ENCODE assay signal across 22 mouse cellular contexts in the genomic region with DNA sequence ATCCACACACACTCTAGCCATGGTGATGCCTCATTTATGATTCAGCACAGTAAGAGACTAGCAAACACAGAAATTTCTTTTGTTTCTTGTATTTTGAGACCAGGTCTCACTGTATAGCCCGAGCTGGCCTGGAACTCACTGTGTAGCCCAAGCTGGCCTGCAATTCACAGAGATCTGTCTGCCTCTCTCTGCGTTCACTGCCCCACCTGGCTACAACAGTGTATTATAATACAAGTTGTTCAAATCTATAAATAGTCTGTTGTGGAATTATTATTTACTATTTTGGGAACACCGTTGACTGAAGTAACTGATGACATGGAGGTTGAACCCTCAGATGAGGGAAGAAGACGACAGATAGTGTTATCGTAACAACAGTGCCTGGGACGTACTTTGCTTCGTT.
DNase-seq lines count a peak whose midpoint lies in the region; ATAC-seq and TF ChIP-seq lines count a peak whose summit lies in the region.
"Had no signal": no experiment of that assay in that cellular context is flagged by ENCODE, and none has a peak within 500 bp of the region (broad histone marks: within the 10 kb centered on the region; RNA-seq: fewer than 3 reads in every experiment).

No protein-coding gene starts in this region.

- peaks cover 8% of the 10 kb centered on the region for H3K4me1 ChIP-seq in heart, adult 2 months (ENCODE audit: control insufficient read depth, insufficient read depth, low read length)
- H3K4me1 ChIP-seq in heart, embryonic 14.5 days (ENCODE audit: control insufficient read depth in 2 of 2, insufficient read depth in 2 of 2, low read length in 2 of 2): peaks cover 9 to 28% of the 10 kb centered on the region in 2 experiments

- no peak overlapping the region for H3K4me3 ChIP-seq in heart, adult 2 months
- no peak overlapping the region for H3K4me3 ChIP-seq in heart, embryonic 14.5 days (ENCODE audit: control insufficient read depth in 1 of 2, insufficient read depth in 1 of 2, low read depth in 1 of 2, low read length in 2 of 2)
- H3K4me3 ChIP-seq in layer of hippocampus, adult 2 months: no peak overlapping the region
- H3K4me3 ChIP-seq: embryonic facial prominence, embryonic 13.5 days; forebrain, embryonic 12.5 days; hindbrain, embryonic 12.5 days had no signal

- H3K9me3 ChIP-seq in heart, embryonic 14.5 days (ENCODE audit: control insufficient read depth, low read length): no peaks in the 10 kb centered on the region
- H3K9me3 ChIP-seq: embryonic facial prominence, embryonic 13.5 days; forebrain, embryonic 12.5 days; hindbrain, embryonic 12.5 days had no signal

- no peak for TF ChIP-seq EP300 in heart, adult 2 months (IDR thresholded peaks at IDR 0.05; ENCODE audit: insufficient read depth, low read depth, low read length)

- peak overlapping the region; percentile 60 for H3K27ac ChIP-seq in heart, adult 2 months
- peak overlapping the region; percentile 50 to 56 for H3K27ac ChIP-seq in heart, embryonic 14.5 days (replicated peaks in 1 of 2; ENCODE audit: control insufficient read depth in 1 of 2, insufficient read depth in 1 of 2, low read depth in 2 of 2, low read length in 2 of 2)
- H3K27ac ChIP-seq in layer of hippocampus, adult 2 months: peak overlapping the region; percentile 36; the same call in 1 of the 2 replicates
- H3K27ac ChIP-seq: embryonic facial prominence, embryonic 13.5 days; forebrain, embryonic 12.5 days; hindbrain, embryonic 12.5 days had no signal

- H3K36me3 ChIP-seq in heart, adult 2 months (ENCODE audit: control insufficient read depth, insufficient read depth, low read length): peaks cover 6% of the 10 kb centered on the region
- peaks cover 31% of the 10 kb centered on the region for H3K36me3 ChIP-seq in heart, embryonic 14.5 days (ENCODE audit: control insufficient read depth, insufficient read depth, low read length)

- H3K27me3 ChIP-seq in heart, adult 2 months (ENCODE audit: control insufficient read depth, insufficient read depth, low read length): no peaks in the 10 kb centered on the region
- no peaks in the 10 kb centered on the region for H3K27me3 ChIP-seq in heart, embryonic 14.5 days (ENCODE audit: control insufficient read depth, insufficient read depth, low read length)
- H3K27me3 ChIP-seq: CH12.LX; embryonic facial prominence, embryonic 13.5 days; forebrain, embryonic 12.5 days; hindbrain, embryonic 12.5 days; Patski had no signal

- WGBS in heart, adult 2 months: 61% methylated on average over 7 of the region's 7 CpGs
- 35% methylated on average over 7 of the region's 7 CpGs for WGBS in heart, embryonic 14.5 days

- no peak for TF ChIP-seq POLR2A in heart, adult 2 months (IDR thresholded peaks at IDR 0.05; ENCODE audit: insufficient read depth, low read depth, low read length)

- ATAC-seq in heart, embryonic 14.5 days (ENCODE audit: insufficient number of reproducible peaks, insufficient read depth, low FRiP score, low read depth): 0 out of 2 replicates have a peak, but pooled peaks have one; percentile 32
- ATAC-seq: activated CD4-positive, CD25-positive, alpha-beta regulatory T cell, adult 4 months; forebrain, embryonic 16.5 days; hindbrain, embryonic 16.5 days; inflammation-experienced regulatory T-cells, adult 6 months; intestine, postnatal 0 days had no signal

- H3K9ac ChIP-seq in heart, adult 2 months (ENCODE audit: low read depth, low read length): no peak overlapping the region
- peak overlapping the region; percentile 1; the same call in 1 of the 2 replicates for H3K9ac ChIP-seq in heart, embryonic 14.5 days (ENCODE audit: low read length)
- H3K9ac ChIP-seq: embryonic facial prominence, embryonic 13.5 days; forebrain, embryonic 12.5 days; hindbrain, embryonic 12.5 days had no signal

- peak; percentile 20; the same call in 1 of the 2 replicates for TF ChIP-seq CTCF in heart, adult 2 months (IDR thresholded peaks at IDR 0.05)
- no peak for TF ChIP-seq CTCF in layer of hippocampus, adult 2 months (conservative IDR thresholded peaks at IDR 0.05)

- no peaks in the 10 kb centered on the region for H3K79me2 ChIP-seq in heart, adult 2 months (replicated peaks; ENCODE audit: control insufficient read depth, insufficient read depth, low read length)

- no peak for DNase-seq in heart, adult 2 months
- DNase-seq in heart, postnatal 25 days (ENCODE audit: low spot score): no peak
- DNase-seq in heart, postnatal 14 days: no peak
- DNase-seq in layer of hippocampus, adult 2 months (ENCODE audit: low spot score in 2 of 2): no peak
- DNase-seq in layer of hippocampus, postnatal 14 days (ENCODE audit: low spot score in 2 of 2): no peak
- DNase-seq: adrenal gland, postnatal 14 days; cerebellum, adult 11-12 months; cerebellum, adult 9-10 months; cerebellum, postnatal 25 days; gastrocnemius, postnatal 14 days; kidney, adult 8-10 months had no signal

- H3K4me2 ChIP-seq in heart, embryonic 14.5 days (ENCODE audit: low read length): peak overlapping the region; percentile 43
- H3K4me2 ChIP-seq: embryonic facial prominence, embryonic 13.5 days; forebrain, embryonic 12.5 days; hindbrain, embryonic 12.5 days had no signal

- intact Hi-C loops in heart, adult 2 months (cut with DNase I): loop anchor here (5.0 kb wide), 1 partner anchor 197 kb away; the partner anchor contains the start of gene Mmaa
- intact Hi-C loops in heart, postnatal 25 days (cut with DNase I): loop anchor here (1.0 kb wide), 1 partner anchor 67 kb away; the partner anchor contains the start of gene Zfp827
- intact Hi-C loops in heart, postnatal 14 days (cut with DNase I): no loop called here
